Mouse (Mus musculus): ENCODE measurements around the gene Hist1h2af.
"Not testable (repeated sequence)": the region's sequence is repeated elsewhere in the genome, so short reads cannot be mapped to it uniquely, and the experiment has no call there.

Gene Hist1h2af

DNA sequence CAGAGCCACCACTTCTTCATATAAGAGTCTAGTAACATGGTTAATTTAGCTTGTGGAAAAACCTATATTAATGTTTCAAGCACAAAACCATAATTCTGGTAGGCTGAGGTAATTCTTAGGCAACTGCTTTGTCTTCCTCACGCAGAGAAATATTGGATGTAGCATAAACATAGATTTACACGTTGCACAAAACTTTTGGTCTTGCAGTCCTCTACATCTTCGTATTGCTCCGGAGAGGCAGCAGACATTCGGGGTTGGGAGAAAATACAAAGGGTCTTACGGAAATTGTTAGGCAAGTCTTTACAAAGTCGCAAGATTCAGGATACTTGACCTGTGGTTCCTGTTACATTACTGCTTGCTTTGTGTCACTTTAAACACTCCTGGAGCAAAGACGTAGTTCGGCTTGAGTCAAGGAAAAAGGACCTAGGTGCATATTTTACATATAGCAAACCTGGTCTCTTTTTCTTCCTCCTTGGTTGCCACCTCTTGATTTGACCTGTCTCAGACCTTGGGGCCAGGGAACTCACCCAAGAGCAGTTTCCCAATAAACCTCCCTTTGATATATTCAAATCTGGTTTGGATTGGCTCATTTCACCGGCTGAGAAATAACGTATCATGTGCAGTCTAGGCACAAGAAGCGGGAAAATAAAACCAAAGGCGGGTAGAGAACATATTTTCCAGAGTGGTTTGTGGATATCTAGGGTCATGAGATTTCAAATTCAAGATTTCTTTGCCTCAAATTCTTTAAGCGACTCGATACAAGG, 844 bp downstream of the Hist1h2af start:
- peak; percentile 91 for DNase-seq (ENCODE audit: low read depth, low spot score)

- DNase-seq (ENCODE audit: low read depth, low spot score) = peak; percentile 100
These were observed 1.7 kb downstream of the Hist1h2af start, which contains the start of gene Hist1h3g for GRCm38 (mm10) chr13:23535137-23536075. TSS of gene Hist1h3g (plus strand) at chr13:23535422.

DNA sequence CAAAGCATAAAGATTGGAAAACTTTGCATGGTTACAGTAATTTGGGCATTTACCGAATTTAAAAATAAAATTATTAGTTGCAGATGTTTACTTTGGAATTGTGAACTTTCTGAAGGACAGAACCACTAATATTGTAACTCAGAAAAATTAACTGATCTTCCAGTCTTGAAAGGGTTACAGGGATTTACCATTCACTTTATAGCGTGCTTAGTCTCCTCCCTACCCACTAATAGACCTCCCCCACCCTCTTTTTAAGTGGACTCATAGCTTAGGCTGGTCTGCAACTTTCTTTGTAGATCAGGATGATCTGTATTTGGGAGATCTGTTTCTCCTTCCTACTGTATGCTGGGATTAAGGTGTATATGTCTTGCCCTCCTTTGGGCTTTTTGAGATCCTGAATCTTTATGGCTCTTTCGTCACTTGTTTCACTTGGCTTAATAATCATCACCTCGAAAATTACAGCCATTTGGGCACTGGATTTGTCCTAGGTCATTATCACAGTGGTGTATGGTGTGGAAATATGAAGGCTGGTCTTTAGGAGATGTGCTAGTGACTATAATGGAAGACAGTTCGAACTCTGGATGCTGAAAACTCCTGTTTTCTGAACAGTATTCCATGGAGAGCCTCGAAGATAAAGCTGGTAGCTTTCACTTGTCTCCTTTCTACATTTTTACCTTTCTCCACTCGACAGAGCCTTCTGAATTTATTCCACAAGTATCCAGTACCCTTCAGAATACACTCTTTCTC, 2.5 kb downstream of the Hist1h2af start:
- DNase-seq (ENCODE audit: low read depth, low spot score) = peak; percentile 72

DNA sequence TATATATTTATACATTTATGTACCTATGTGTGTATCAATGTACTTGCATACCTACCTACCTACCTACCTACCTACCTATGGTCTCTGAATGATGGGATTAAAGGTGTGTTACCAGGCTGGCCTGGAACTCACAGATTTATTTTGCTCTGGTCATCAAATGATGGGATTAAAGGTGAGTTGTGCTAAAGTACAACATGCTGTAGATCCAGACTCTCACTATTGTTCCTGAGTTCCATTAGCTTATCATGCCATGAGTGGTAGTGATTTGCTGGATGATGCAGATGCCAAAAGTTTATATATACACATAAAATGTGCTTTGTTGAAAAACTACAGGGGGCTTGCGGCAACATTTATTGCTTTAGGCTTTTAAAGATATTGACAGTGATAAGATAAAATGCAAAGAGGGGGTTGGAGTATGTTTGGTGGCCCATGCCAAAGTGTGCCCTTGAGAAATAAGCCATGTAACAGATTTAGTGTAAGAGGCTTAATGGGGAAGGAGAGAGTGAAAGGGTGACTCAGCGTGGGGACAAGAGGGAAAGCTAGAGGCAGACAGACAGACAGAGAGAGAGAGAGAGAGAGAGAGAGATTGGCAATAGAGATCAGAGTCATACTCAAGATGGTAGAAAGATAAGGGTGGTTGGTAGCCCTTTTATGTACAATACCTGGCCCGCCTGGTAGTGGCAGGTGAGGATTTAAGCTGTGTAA, 3.5 kb downstream of the Hist1h2af start:
- DNase-seq (ENCODE audit: low read depth, low spot score) = no peak

GRCm38 (mm10) chr13:23538249-23538648, 4.5 kb downstream of the Hist1h2af start:
- no peak for DNase-seq (ENCODE audit: low read depth, low spot score)

- DNase-seq (ENCODE audit: low read depth, low spot score) = not testable (repeated sequence)
These were observed 6.1 kb downstream of the Hist1h2af start for GRCm38 (mm10) chr13:23539821-23540220.

DNA sequence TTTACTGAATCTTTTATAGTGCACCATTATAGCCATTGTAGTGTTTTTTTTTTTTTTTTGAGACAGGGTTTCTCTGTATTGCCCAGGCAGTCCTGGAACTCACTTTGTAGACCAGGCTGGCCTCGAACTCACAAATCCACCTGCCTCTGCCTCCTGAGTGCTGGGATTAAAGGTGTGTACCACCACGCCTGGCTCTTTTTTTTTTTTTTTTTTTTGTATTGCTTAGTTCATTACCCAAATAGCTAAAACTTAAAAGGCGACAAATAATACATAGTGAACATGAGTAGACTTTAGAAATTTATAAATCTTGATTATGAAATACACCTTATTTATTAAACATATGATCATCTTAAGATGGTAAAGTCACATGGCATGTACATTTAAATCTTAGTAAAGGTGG, 7.8 kb downstream of the Hist1h2af start:
- DNase-seq (ENCODE audit: low read depth, low spot score) = no peak

DNA sequence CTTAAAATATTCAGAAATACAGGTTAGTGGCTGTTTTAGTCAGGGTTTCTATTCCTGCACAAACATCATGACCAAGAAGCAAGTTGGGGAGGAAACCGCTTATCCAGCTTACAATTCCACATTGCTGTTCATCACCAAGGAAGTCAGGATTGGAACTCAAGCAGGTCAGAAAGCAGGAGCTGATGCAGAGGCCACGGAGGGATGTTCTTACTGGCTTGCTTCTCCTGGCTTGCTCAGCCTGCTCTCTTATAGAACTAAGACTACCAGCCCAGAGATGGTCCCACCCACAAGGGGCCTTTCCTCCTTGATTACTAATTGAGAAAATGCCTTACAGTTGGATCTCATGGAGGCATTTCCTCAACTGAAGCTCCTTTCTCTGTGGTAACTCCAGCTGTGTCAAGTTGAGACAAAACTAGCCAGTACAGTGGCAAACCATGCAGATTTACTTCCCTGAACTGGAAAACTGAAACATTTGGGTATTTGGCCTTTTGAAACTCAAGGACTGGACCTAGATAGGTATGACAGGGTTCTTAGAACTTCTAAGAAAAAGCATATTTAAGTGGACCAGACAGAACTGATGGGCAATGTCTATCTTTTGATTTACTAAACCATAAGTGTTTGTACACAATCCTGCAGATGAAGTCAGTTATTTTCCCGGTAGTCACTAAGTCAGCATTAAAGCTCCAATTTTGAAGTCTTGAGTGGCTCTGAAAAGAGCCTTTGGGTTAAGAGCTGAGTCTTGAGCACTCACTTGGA, 8.7 kb downstream of the Hist1h2af start:
- not testable (repeated sequence) for DNase-seq (ENCODE audit: low read depth, low spot score)

- peak; percentile 97 for DNase-seq (ENCODE audit: low read depth, low spot score)
These were observed 9.4 kb downstream of the Hist1h2af start, which contains the start of gene Hist1h2bh for GRCm38 (mm10) chr13:23542999-23543607. TSS of gene Hist1h2bh (minus strand) at chr13:23543392.

- peak; percentile 96 for DNase-seq (ENCODE audit: low read depth, low spot score)
These were observed 10.5 kb downstream of the Hist1h2af start, which contains the start of gene Hist1h3f for GRCm38 (mm10) chr13:23543965-23544786. TSS of gene Hist1h3f (plus strand) at chr13:23544052.

- DNase-seq (ENCODE audit: low read depth, low spot score) = not testable (repeated sequence)
These were observed 11.0 kb downstream of the Hist1h2af start for GRCm38 (mm10) chr13:23544787-23545120.

DNA sequence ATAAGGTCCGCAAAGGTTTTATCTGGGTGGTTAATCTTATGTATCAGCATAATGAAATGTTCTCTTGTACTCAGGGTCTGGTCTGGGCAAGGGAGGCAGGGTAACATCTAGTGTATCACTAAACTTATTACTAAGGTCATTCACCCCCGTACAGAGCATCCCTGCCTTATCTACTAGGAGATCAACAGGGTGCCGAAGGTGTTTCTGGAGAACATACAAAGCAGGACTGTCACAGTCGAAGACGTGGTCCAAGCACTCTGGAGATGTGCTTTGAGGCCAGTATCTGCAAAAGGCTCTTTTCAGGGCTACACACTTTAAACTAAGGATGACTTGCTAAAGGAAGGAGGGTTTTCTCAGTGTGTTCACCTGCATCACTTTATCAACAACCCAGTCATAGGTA, 13.0 kb downstream of the Hist1h2af start:
- no peak for DNase-seq (ENCODE audit: low read depth, low spot score)

DNA sequence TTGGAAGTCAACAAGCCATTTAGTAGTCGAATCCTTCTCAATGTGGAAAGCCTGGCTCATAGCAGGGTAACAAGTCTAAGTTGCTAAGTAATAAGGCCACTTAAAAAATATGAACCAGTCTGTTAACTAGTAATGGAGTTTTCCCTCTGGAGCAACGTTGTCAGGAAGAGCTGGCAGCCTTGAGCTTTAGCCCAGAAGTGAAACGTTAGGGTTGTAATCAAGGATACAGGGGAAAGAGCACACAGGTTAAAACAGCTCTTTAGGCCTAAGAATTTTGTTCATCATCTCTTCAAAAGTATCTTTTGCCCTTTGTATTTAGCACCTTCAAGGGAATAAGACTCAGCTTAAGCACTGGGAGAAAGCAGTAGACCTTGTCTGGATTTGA, 17.0 kb downstream of the Hist1h2af start:
- DNase-seq (ENCODE audit: low read depth, low spot score) = no peak

- DNase-seq (ENCODE audit: low read depth, low spot score) = peak; percentile 98
These were observed 17.6 kb downstream of the Hist1h2af start, which contains the start of gene Hist1h4f for GRCm38 (mm10) chr13:23551146-23551834. TSS of gene Hist1h4f (minus strand) at chr13:23551648.

DNA sequence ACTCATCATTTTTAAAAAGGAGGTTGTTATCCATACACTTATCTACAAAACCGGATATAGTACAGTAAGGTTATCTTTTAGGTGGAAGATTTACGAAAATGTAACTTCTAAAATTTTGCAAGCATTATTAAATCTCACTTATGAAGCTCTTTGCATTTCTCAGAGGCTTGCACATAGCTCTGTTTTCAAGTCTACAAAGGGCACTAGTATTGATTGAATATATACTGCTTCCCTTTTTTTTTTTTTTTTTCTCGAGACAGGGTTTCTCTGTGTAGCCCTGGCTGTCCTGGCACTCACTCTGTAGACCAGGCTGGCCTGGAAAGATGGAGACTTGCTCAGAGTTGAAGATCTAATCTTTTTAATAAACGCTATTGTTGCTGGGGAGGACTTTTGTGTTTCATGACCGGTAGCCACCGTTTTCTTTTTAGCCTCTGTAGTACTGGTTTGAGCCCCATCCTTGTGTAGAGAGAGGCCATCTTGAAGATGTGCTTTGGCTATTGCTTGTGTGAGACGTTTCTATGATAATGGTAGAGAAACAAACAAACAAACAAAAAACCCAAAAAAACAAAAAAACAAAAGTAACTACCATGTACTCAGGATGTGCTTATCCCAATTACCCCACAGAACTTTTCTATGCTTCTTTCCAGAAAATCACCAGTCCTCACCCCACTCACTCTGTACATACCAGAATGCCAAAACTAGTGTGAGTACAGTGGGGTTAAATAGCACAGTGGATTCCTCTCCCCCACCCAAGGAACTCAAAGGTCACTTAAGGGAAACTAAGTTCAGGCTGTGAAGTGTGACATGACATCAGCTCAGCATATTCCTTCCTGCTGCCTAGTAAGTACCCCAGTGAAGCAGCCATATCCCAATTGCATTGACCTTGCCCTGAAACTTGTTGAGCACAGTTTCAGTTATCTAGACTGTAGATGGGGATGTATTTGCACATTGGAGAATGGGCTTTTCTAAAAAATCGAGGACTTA, 18.5 kb downstream of the Hist1h2af start:
- DNase-seq (ENCODE audit: low read depth, low spot score) = no peak

DNA sequence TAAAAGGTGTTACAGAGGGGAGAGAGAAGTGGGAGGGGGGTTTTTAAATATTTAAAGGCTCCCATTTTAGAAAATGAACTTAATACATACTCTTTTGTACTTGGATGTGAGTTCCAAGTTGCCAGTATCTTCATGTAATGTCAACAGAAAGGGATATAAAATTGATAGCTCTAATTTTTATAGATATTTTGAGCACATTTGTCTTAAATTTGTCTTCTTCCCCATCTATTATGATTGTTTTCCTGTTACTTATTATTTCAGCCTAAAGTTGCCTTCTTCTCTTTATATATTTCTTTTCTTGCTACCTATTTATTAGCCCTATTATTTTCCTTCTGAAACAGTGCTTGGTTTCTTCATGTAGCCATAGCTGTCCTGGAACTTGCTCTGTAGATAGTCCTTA, 19.3 kb downstream of the Hist1h2af start, which contains the start of gene Hist1h1d:
Gene Hist1h1d, plus strand, starts transcription at position 301 of the 400 bp plus-strand sequence.
- DNase-seq (ENCODE audit: low read depth, low spot score) = no peak

GRCm38 (mm10) chr13:23554393-23554792, 20.7 kb downstream of the Hist1h2af start:
- DNase-seq (ENCODE audit: low read depth, low spot score) = no peak
